Mouse (Mus musculus) kidney, adult 2 months (tissue): ENCODE measurements at regions not wholly inside any gene's neighbourhood (a gene's known extent, or its start where the extent isn't known, plus 50 kb on each side); places are given as distances from the start of the nearest gene placed in this dataset.

Source experiments
- CTCF ChIP-seq: fragments of 200-500 bp; conservative IDR thresholded peaks from 2 replicates; pipeline ENCODE4 v1.5.1; 2011; ENCODE audit warnings: low read depth, mild to moderate bottlenecking, control low read depth, low read length, moderate library complexity, mixed read lengths; ENCODE audit not compliant: insufficient read depth, insufficient read length
- POLR2A ChIP-seq: fragments of 200-500 bp; IDR thresholded peaks from one replicate; pipeline ENCODE4 v1.6.1; 2011; ENCODE audit warnings: low read depth, low read length, control low read depth

GRCm38 (mm10) chr2:92690304-92690703 lies 90.8 kb downstream of the Chst1 start:
- no peak for TF ChIP-seq POLR2A
- TF ChIP-seq CTCF = no peak
